Mouse (Mus musculus) intestine, embryonic 16.5 days (tissue): ENCODE data around the gene Ostc. TPM values are rescaled to one million over a fixed set of nuclear protein-coding genes. Genes with fewer than 3 reads are reported as not detected.
A peak's percentile ranks its signal among the peaks of the same experiment; 100 is the strongest.

Experiments
- ATAC-seq: fragments of 200-750 bp; cut with Nextera tagmentation; 2 replicates; pipeline ENCODE4 v1.8.0; 2017; ENCODE audit warnings: moderate TSS enrichment, moderate library complexity
- H3K27ac ChIP-seq: fragments of 300-500 bp; sonication (generic); 2 replicates; pipeline ENCODE4 v1.5.1; 2014; ENCODE audit warnings: mild to moderate bottlenecking, low read length
- H3K27me3 ChIP-seq: fragments of 300-500 bp; sonication (generic); replicated peaks from 2 replicates; pipeline ENCODE4 v1.6.1; 2014; ENCODE audit warnings: low read length, control low read depth, mixed read lengths; ENCODE audit not compliant: control insufficient read depth, insufficient read depth
- H3K36me3 ChIP-seq: fragments of 300-500 bp; sonication (generic); 2 replicates; pipeline ENCODE4 v1.6.1; 2014; ENCODE audit warnings: low read length, control low read depth; ENCODE audit not compliant: control insufficient read depth, insufficient read depth
- H3K4me1 ChIP-seq: fragments of 300-500 bp; sonication (generic); 2 replicates; pipeline ENCODE4 v1.6.1; 2014; ENCODE audit warnings: low read length, control low read depth, mixed read lengths; ENCODE audit not compliant: control insufficient read depth, insufficient read depth
- H3K4me2 ChIP-seq: fragments of 300-500 bp; sonication (generic); 2 replicates; pipeline ENCODE4 v1.6.1; 2014; ENCODE audit warnings: low read depth, low read length, control low read depth
- H3K4me3 ChIP-seq: fragments of 300-500 bp; sonication (generic); 2 replicates; pipeline ENCODE4 v1.5.1; 2014; ENCODE audit warnings: mild to moderate bottlenecking, low read length
- H3K9ac ChIP-seq: fragments of 300-500 bp; sonication (generic); 2 replicates; pipeline ENCODE4 v1.6.1; 2014; ENCODE audit warnings: low read depth, low read length
- H3K9me3 ChIP-seq: fragments of 300-500 bp; sonication (generic); 2 replicates; pipeline ENCODE4 v1.6.1; 2016; ENCODE audit warnings: low read length, control low read depth; ENCODE audit not compliant: control insufficient read depth
- WGBS: fragments of 180-500 bp; shearing (Covaris S2); extraction: QIAGEN DNeasy Blood & Tissue Kit; methylation state at CpG from one replicate; pipeline ENCODE4 v1.1.7; 2014; 5-methylcytosine and 5-hydroxymethylcytosine counted together
- polyA plus RNA-seq: library from polyadenylated mRNA; unstranded; fragments of >200 nt; fragmentation: Nextera tagmentation; extraction: Ambion mirVana; gene quantifications from 2 replicates; pipeline ENCODE4 v1.2.1, GENCODE M21; 2015

Ostc gene
- polyA plus RNA-seq, 1 experiment from 2014 or later, result 398 TPM

DNA sequence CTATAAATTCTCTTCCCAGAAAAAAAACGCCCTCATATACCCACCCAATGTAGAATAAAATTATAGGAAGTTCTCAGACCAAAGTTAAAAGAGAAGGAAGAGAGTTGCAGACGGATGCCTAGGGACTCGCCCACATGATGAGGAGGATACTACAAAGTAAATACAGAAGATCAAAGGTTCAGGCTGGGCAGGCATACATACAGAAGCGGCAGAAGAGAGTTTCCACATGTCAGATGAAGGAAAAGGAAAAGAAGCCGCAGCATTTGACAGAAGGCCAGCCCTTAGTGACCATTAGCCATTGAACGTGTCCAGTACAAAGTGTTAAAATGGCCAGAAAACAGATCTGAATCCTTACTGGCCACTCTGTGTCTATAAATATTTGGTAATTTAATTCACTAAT lies 3.6 kb upstream of the Ostc start:
- H3K36me3 ChIP-seq, result no peaks in the 10 kb centered on the region
- no peaks in the 10 kb centered on the region for H3K9me3 ChIP-seq
- no peak for ATAC-seq
- no peak overlapping the region for H3K4me2 ChIP-seq
- no peak overlapping the region for H3K4me3 ChIP-seq
- H3K27me3 ChIP-seq, result no peaks in the 10 kb centered on the region
- no peak overlapping the region for H3K9ac ChIP-seq
- 42% methylated on average over 6 of the region's 6 CpGs for WGBS
- H3K27ac ChIP-seq, result no peak overlapping the region
- H3K4me1 ChIP-seq, result peaks cover 2% of the 10 kb centered on the region

DNA sequence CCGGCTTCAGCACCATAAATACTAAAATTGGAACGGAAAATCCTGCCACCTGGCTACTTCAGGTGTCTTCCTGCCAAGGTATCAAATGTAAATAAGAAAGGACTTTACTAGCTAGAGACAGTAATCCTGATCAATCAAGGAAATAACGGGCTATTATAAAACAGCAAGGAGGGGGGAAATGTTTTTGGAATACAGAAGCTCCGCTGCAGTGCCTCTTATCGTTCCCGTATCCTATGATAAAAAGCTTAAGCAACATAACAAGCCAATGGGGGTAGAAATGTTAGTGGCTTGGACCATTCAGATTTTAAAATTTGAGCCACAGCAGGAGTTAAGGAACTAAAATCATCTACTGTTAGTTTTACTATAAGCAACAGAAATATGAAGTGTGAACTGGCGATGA lies 859 bp upstream of the Ostc start:
- no peak for ATAC-seq
- 49% methylated on average over 7 of the region's 7 CpGs for WGBS
- no peak overlapping the region for H3K9ac ChIP-seq
- H3K4me1 ChIP-seq, result peaks cover 8% of the 10 kb centered on the region
- H3K36me3 ChIP-seq, result no peaks in the 10 kb centered on the region
- H3K9me3 ChIP-seq, result no peaks in the 10 kb centered on the region
- peak overlapping the region; percentile 35 for H3K4me3 ChIP-seq
- H3K4me2 ChIP-seq, result peak overlapping the region; percentile 54
- no peaks in the 10 kb centered on the region for H3K27me3 ChIP-seq
- no peak overlapping the region for H3K27ac ChIP-seq

DNA sequence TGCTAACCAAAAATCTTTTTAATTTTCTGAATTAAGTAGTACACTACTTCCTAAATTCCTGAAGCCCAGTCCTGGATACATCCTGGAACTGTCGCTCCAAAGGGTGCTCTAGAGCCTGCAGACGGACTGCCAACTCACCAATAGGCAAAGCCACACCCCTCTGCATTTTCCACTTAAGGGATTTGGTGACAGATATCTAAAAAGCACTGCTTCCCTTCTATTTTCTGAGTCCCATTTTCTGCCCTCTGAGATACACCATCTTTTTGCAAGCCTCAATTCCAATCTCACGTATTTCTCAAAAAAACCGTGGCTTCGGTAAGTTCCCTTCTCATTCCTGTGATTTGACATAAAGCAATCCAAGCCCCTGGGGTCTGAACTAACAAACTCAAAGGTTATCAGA lies 715 bp downstream of the Ostc start:
- H3K4me1 ChIP-seq, result peaks cover 8% of the 10 kb centered on the region
- H3K36me3 ChIP-seq, result peaks cover 3% of the 10 kb centered on the region; the same call in 1 of the 2 replicates
- no peaks in the 10 kb centered on the region for H3K27me3 ChIP-seq
- peak overlapping the region; percentile 87 for H3K27ac ChIP-seq
- peak overlapping the region; percentile 92 for H3K4me3 ChIP-seq
- peak overlapping the region; percentile 92 for H3K9ac ChIP-seq
- peak; percentile 37 for ATAC-seq
- H3K9me3 ChIP-seq, result no peaks in the 10 kb centered on the region
- H3K4me2 ChIP-seq, result peak overlapping the region; percentile 56
- WGBS, result 0% methylated on average over 5 of the region's 5 CpGs

DNA sequence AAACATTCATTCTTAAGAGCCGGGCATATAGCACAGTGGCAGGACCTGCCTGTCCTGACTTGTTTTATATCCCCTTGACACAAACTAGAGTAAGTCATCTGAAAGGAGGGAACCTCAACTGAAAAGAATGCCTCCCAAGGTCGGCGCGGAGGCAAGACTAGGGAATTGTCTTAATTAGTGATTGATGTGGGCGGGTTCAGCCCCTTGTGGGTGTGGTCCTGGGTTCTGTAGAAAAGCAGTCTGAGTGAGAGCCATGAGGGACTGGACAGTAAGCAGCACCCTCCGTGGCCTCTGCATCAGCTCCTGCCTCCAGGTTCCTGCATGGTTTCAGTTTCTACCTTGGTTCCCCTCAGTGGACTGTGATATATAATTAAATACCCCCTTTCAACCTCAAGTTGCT lies 7.0 kb downstream of the Ostc start:
- Histone ChIP-seq H3K27ac (no peak overlapping the region), H3K4me1 (no peaks in the 10 kb centered on the region), H3K27me3 (no peaks in the 10 kb centered on the region), H3K9me3 (no peaks in the 10 kb centered on the region), H3K4me2 (no peak overlapping the region), H3K36me3 (peaks cover 16% of the 10 kb centered on the region), H3K9ac (no peak overlapping the region), H3K4me3 (no peak overlapping the region)
- 76% methylated on average over 6 of the region's 6 CpGs for WGBS
- ATAC-seq, result no peak

DNA sequence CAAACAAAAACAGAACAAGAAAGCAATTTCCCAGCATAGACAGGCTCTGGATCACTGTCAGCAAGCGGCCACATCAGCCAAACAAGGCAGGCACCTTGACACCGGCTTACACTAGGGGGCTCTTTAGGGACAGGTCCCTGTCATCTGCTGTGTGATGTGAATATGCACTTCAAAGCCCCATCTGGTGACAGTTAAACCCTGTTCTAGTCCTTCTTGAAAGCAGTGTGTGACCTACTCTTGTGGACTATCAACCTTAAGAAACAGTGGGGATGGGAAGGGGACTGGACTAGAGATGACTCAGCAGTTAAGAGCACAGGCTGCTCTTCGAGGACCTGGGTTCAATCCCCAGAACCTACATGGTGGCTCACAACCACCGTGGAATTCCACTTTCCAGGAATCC lies 11.6 kb downstream of the Ostc start:
- WGBS, result 74% methylated on average over 4 of the region's 4 CpGs
- no peaks in the 10 kb centered on the region for H3K4me1 ChIP-seq
- ATAC-seq, result no peak

DNA sequence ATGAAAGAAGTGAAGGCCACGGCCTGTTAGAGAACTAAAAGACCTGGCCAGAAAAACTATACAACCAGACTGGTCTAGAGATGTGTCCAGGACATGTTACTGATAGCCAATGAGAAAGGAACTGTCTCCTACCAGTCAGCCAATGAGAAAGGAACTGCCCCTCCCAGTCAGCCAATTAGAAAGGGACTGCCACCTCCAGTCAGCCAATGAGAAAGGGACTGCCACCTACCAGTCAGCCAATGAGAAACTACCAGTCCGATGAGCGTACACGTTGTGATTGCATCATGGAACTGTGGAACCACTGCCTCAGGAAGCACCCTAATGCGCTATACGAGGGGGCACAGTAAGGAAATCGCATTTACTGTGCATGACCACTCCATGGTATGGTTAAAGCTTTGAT lies 14.5 kb downstream of the Ostc start:
- Histone ChIP-seq H3K36me3 (peaks cover 12% of the 10 kb centered on the region), H3K4me1 (peaks cover 7% of the 10 kb centered on the region), H3K9ac (no peak overlapping the region), H3K4me2 (no peak overlapping the region), H3K9me3 (no peaks in the 10 kb centered on the region), H3K27me3 (no peaks in the 10 kb centered on the region), H3K27ac (no peak overlapping the region), H3K4me3 (no peak overlapping the region)
- 94% methylated on average over 7 of the region's 7 CpGs for WGBS
- no peak for ATAC-seq

More for the DNA sequence above, 11.6 kb downstream of the Ostc start:
- H3K9me3 ChIP-seq, result no peaks in the 10 kb centered on the region
- H3K4me2 ChIP-seq, result no peak overlapping the region
- H3K4me3 ChIP-seq, result no peak overlapping the region
- no peak overlapping the region for H3K9ac ChIP-seq
- H3K27me3 ChIP-seq, result no peaks in the 10 kb centered on the region
- peaks cover 21% of the 10 kb centered on the region for H3K36me3 ChIP-seq
- no peak overlapping the region for H3K27ac ChIP-seq

DNA sequence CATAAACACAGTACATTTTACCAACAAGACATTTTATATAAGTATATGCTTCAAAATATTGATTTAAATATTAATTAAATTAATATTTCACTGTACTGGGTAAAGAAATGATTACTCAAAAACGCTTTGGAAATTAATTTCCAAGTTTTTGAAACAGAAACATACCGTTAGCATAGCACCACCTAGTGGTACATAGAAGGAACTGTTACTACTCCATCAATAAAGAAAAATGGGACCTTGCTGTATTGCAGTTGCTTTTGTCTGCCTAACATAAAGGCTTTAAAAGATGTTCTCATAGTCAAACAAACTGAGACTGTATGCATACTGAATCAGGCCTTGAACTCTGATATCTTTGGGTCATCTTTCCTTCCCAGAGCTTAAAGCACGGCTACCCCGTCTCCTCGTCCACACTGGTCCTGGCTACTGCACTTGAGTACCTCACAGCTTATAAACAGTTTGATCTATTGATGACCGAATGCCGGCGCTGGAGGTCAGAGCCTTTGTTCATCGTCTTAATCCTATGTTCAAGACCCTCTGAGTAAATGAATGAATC lies 15.1 kb downstream of the Ostc start:
- Histone ChIP-seq H3K9me3 (no peaks in the 10 kb centered on the region), H3K9ac (no peak overlapping the region), H3K27me3 (no peaks in the 10 kb centered on the region), H3K4me3 (no peak overlapping the region), H3K36me3 (peaks cover 9% of the 10 kb centered on the region), H3K4me2 (no peak overlapping the region), H3K27ac (no peak overlapping the region), H3K4me1 (peaks cover 7% of the 10 kb centered on the region)
- ATAC-seq, result no peak
- WGBS, result 57% methylated on average over 9 of the region's 9 CpGs

DNA sequence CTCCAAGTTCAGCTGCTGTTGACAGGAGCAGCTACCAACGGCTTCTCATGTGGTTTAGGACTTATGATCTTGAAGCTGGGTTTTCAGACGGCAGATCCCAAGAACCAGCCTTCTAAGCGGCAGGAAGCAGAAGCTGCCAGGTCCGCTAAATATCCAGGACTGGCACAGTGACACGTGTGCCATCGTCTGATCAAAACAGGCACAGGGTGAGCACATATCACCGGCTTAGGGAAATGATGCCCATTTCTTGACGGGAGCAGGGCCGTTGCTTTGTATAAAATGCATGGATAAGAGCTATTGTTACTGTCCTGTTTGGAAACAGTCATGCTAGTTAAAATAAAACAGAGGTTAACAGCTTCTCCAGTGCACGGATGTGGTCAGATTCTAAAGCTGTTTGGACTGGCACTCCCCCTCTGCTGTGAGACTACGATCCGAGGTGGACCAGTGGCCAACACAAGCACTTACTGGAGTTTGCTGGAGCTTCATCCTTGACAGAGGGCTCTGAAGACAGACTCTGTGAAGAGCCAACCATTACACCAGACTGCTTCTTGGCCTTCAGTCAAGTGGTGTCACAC lies 17.6 kb downstream of the Ostc start:
- Histone ChIP-seq H3K9me3 (no peaks in the 10 kb centered on the region), H3K27me3 (no peaks in the 10 kb centered on the region), H3K36me3 (peaks cover 8% of the 10 kb centered on the region), H3K4me3 (peak overlapping the region; percentile 43), H3K4me2 (peak overlapping the region; percentile 57), H3K9ac (peak overlapping the region; percentile 60), H3K27ac (peak overlapping the region; percentile 78), H3K4me1 (peaks cover 7% of the 10 kb centered on the region)
- 26% methylated on average over 12 of the region's 12 CpGs for WGBS
- peak; percentile 29 for ATAC-seq

DNA sequence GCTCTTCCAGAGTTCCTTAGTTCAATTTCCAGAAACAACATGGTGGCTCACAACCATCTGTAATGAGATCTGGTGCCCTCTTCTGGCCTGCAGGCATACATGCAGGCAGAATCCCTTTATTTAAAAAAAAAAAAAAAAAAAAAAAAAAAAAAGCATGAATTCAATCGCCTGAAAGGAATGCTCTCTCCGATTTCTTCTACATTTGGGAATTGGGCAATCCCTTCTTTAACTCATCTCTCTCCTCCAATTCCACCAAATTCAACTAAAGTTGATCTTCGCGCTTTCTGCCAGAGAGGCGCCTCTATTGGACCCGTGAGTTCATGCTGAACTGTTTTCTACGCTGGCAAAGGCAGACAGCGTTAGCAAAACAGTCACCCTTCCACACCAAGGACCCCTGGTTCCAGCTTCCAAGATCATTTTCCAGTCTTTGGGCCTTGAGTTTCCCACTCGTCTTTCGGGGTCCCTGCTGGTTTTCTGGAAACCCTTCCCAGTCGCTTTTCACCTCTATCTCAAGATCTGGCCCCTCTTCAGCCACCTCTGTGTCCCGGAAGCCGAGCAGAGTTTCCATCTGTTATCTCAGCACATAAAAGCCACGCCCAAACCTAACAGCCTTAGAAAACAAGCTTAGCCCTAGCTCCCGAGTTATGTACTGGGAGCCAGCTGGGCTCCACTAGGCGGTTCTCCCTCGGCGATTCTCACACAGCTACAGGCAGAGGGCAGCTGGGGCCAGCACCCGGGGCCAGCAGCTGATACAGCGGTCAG lies 18.2 kb downstream of the Ostc start:
- H3K36me3 ChIP-seq, result peaks cover 8% of the 10 kb centered on the region
- peak overlapping the region; percentile 78 for H3K27ac ChIP-seq
- peak; percentile 93 for ATAC-seq
- no peaks in the 10 kb centered on the region for H3K9me3 ChIP-seq
- H3K4me3 ChIP-seq, result peak overlapping the region; percentile 43
- H3K9ac ChIP-seq, result peak overlapping the region; percentile 60
- H3K4me1 ChIP-seq, result peaks cover 7% of the 10 kb centered on the region
- no peaks in the 10 kb centered on the region for H3K27me3 ChIP-seq
- 12% methylated on average over 20 of the region's 20 CpGs for WGBS
- H3K4me2 ChIP-seq, result peak overlapping the region; percentile 57
